11 mouse cellular contexts compared by ENCODE assay signal in the genomic region with DNA sequence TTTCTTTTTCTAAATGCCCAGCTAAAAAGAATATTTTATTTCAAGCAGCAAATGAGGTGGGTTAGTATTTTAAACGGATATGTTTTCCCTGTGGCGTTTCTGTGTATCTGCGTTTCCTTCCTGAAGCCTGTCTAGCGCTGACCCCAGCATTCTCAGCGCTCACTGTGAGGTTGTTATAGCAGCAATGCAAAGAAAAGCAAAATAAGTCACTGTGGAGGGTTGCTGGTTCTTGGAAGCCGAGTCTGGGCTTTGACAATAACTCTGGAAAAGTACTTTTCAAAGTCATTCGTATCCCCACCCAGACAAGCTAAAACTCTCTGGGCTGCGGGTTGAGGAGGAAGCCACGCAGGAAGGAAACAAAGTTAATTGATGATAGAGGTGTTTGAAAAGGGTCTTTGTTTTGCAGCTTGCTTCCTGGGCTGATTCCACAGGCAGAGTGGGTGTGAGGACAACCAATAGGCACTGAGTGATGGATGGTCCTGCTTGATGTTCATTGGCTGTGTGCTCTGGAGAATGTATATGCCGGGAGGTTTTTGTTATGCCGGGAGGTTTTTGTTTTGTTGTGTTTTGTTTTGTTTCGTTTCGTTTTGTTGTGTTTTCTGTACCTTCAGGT.
DNase-seq lines count a peak whose midpoint lies in the region; ATAC-seq and TF ChIP-seq lines count a peak whose summit lies in the region.
"Had no signal": no experiment of that assay in that cellular context is flagged by ENCODE, and none has a peak within 500 bp of the region (broad histone marks: within the 10 kb centered on the region; RNA-seq: fewer than 3 reads in every experiment).

No protein-coding gene starts in this region.

- TF ChIP-seq CTCF in lung, embryonic 14.5 days (IDR thresholded peaks at IDR 0.05; ENCODE audit: low read depth) = no peak
- TF ChIP-seq CTCF in brain, embryonic 14.5 days (IDR thresholded peaks at IDR 0.05; ENCODE audit: borderline replicate concordance, extremely low read depth, insufficient read depth, insufficient read length) = no peak
- no peak for TF ChIP-seq CTCF in midbrain, postnatal 0 days (IDR thresholded peaks at IDR 0.05)

- H3K4me1 ChIP-seq in lung, embryonic 14.5 days (ENCODE audit: insufficient read depth) = no peaks in the 10 kb centered on the region
- no peaks in the 10 kb centered on the region for H3K4me1 ChIP-seq in midbrain, postnatal 0 days (ENCODE audit: insufficient read depth, low read length)

- H3K27me3 ChIP-seq in lung, embryonic 14.5 days (ENCODE audit: insufficient read depth, low read length) = no peaks in the 10 kb centered on the region
- no peaks in the 10 kb centered on the region for H3K27me3 ChIP-seq in midbrain, postnatal 0 days (ENCODE audit: insufficient read depth, low read length)

- H3K9me3 ChIP-seq in lung, embryonic 14.5 days (ENCODE audit: low read depth, low read length) = no peaks in the 10 kb centered on the region
- no peaks in the 10 kb centered on the region for H3K9me3 ChIP-seq in midbrain, postnatal 0 days (ENCODE audit: low read length)

- no peaks in the 10 kb centered on the region for H3K36me3 ChIP-seq in lung, embryonic 14.5 days (ENCODE audit: insufficient read depth)
- no peaks in the 10 kb centered on the region for H3K36me3 ChIP-seq in midbrain, postnatal 0 days (ENCODE audit: insufficient read depth, low read length)

- ATAC-seq in lung, embryonic 14.5 days (ENCODE audit: insufficient read depth) = no peak
- no peak for ATAC-seq in midbrain, postnatal 0 days (ENCODE audit: low FRiP score)

- peak; percentile 9 for DNase-seq in lung, embryonic 14.5 days
- DNase-seq in lung, postnatal 4 days = no peak
- DNase-seq in brain, embryonic 14.5 days (ENCODE audit: low read depth) = peak; percentile 22
- DNase-seq in embryo, embryonic 11 days = peak; percentile 24
- DNase-seq in midbrain, postnatal 0 days (ENCODE audit: low spot score) = peak; percentile 64
- DNase-seq in frontal cortex, postnatal 10 days (ENCODE audit: low spot score in 2 of 2) = no peak
- no peak for DNase-seq in B cell, adult 2 months
- DNase-seq: adrenal gland, postnatal 10 days; kidney, adult 18-20 months; lung, postnatal 14 days had no signal

- no peak overlapping the region for H3K4me2 ChIP-seq in lung, embryonic 14.5 days
- H3K4me2 ChIP-seq in midbrain, postnatal 0 days (ENCODE audit: low read depth, low read length, poor library complexity, severe bottlenecking) = no peak overlapping the region

- no peak overlapping the region for H3K4me3 ChIP-seq in lung, embryonic 14.5 days (ENCODE audit: low read depth, low read length)
- H3K4me3 ChIP-seq in midbrain, postnatal 0 days (ENCODE audit: low read depth, low read length) = no peak overlapping the region
- H3K4me3 ChIP-seq: erythroblast, embryonic 14.5 days had no signal

- H3K9ac ChIP-seq in lung, embryonic 14.5 days = no peak overlapping the region
- no peak overlapping the region for H3K9ac ChIP-seq in midbrain, postnatal 0 days (replicated peaks; ENCODE audit: low read length, poor library complexity, severe bottlenecking)

- TF ChIP-seq POLR2A in brain, embryonic 14.5 days (IDR thresholded peaks at IDR 0.05; ENCODE audit: borderline replicate concordance, extremely low read depth, insufficient read depth, insufficient read length, poor library complexity, severe bottlenecking) = no peak

- 52% methylated on average over 13 of the region's 13 CpGs for WGBS in lung, embryonic 14.5 days
- WGBS in midbrain, postnatal 0 days = 59% methylated on average over 13 of the region's 13 CpGs

- H3K27ac ChIP-seq in lung, embryonic 14.5 days (ENCODE audit: low read depth) = no peak overlapping the region
- no peak overlapping the region for H3K27ac ChIP-seq in midbrain, postnatal 0 days (ENCODE audit: low read depth, low read length)

Comparison
In these comparisons a context has a peak if more than half of its experiments do, and no peak if none do; other contexts are left out.
1. DNase-seq: peak in lung, embryonic 14.5 days (single experiment), brain, embryonic 14.5 days (single experiment), embryo, embryonic 11 days (single experiment) and midbrain, postnatal 0 days (single experiment); none in lung, postnatal 4 days (0 of 2), frontal cortex, postnatal 10 days (0 of 2) and B cell, adult 2 months (0 of 2).